Mouse (Mus musculus) adrenal gland, adult (tissue): ENCODE measurements around the gene Ctcfl.

Experiments
- DNase-seq, 2 experiments: peaks; one replicate each; pipeline ENCODE4 v3.0.0; 2022 to 2023; ENCODE audit warnings: low spot score in 1 of 2; ENCODE audit not compliant: inconsistent age in 2 of 2

The Ctcfl gene

GRCm38 (mm10) chr2:173119023-173119944 lies at the start of gene Ctcfl:
Gene Ctcfl (minus strand): TSS chr2:173119525.
- DNase-seq: no peak

DNA sequence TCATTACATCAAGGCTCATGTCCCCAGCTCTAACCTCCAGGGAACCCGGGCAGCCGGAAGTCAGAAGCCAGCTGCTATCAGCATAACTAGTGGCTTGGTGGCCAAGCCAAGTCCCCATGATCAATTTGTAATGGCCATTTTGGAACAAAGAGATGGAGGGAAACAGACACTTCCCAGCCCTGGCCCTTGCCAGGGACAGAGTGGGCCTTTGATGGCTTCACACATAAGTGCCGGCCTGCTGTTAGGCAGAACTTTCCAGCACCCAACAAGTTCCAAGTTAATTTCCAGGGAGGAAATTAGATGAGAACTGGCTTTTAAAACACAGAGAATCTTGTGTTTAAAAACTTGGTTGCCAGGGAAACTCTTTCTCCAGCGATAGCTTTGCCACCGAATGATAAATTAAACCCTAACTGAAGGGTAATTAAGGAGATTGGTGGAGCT lies 49.1 kb upstream of the Ctcfl start:
- no peak for DNase-seq

DNA sequence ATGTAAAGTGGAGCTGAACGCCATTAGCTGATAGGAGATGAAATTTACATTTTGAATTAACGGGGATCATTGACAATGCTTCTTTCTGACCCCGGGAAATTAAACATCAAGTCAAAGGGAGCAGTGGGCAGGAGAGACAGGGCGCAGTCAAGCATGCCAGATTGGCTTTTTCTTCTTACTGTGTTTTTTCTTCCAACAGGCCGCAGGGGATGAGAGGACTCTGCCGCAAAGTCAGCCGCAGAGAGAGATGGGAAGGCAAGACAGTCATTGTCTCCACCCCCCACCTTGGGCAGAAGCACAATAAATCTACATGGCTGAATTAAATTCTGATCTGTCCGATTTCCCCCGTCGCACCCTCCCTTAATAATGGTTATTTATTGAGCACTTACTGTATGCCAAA lies 46.0 kb upstream of the Ctcfl start:
- DNase-seq: no peak

DNA sequence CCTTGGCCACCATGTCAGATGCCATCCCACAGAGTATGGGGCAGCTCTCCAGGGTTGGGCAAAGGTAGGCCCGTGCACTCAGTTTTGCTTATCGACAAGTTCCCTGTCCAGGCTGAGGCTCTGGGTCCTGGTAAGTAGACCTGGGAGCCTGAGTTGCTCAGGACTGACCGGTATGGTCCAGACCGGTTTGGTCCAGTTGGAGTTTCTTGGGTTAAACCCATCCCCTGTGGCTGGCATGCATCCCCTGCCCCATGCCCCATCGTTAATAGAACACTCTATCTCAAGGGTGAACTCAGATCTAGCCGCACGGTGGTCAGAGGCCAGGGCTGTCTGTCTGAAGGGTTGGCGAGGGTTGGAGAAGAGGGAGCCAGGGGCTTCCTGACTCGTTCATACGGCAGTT lies 45.6 kb upstream of the Ctcfl start:
- peak in 1 of 2 experiments; percentile 20 for DNase-seq

- DNase-seq: peak in 1 of 2 experiments; percentile 68
Observed at GRCm38 (mm10) chr2:173164358-173164757, 45.0 kb upstream of the Ctcfl start.

DNA sequence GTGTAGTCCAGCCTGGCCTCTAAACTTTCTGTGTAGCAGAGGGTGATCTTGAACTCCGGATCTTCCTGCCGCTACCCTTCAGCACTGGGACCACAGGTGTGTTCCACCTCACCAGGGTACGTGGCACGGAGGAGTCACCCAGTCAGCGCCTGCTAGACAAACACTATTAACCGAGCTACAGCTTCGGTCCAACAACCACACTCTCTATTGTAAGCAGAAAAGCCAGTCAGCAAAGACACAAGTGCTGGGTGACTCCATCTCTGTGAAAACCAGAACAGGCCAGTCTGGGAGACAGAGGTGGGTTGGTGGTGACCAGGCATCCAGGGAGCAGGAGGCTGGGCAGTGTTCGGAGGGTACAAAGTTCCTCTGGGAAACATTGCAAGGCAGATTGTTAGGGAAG lies 44.1 kb upstream of the Ctcfl start:
- DNase-seq: no peak

GRCm38 (mm10) chr2:173159354-173160311 lies 40.3 kb upstream of the Ctcfl start:
- DNase-seq: peak; percentile 61 to 89

GRCm38 (mm10) chr2:173158390-173159055 lies 39.2 kb upstream of the Ctcfl start:
- DNase-seq: no peak

- peak in 1 of 2 experiments; percentile 33 for DNase-seq
Observed at GRCm38 (mm10) chr2:173157871-173158270, 38.5 kb upstream of the Ctcfl start.

DNA sequence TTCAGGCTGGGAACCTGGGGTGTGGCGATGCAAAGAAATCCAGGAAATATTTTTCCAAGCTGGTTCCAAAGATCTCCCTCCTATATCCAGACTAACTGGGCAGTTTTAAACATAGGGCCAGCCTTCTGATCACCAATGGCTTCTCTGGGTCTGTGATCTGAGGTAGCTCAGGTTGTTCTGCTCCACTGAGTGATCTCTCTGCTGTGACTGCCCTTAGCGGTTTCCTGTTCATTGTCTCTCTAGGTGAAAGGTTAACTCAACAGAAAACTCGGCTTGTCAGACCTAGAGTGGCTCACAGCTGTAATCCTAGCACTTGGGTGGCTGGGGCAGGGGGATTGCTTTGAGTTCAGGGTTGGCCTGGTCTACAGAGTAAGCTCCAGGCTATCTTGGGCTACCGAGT lies 38.1 kb upstream of the Ctcfl start:
- DNase-seq: no peak

DNA sequence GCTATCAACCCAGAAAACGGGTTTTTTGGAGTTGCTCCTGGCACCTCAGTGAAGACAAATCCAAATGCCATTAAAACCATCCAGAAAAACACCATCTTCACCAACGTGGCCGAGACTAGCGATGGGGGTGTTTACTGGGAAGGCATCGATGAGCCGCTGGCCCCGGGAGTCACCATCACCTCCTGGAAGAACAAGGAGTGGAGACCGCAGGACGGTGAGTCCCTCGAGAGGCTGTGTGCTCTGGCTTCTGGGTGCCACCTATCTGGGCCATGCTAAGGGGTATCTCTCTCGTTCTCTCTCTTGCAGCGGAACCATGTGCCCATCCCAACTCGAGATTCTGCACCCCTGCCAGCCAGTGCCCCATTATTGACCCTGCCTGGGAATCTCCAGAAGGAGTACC lies 37.6 kb upstream of the Ctcfl start:
- DNase-seq: no peak

DNA sequence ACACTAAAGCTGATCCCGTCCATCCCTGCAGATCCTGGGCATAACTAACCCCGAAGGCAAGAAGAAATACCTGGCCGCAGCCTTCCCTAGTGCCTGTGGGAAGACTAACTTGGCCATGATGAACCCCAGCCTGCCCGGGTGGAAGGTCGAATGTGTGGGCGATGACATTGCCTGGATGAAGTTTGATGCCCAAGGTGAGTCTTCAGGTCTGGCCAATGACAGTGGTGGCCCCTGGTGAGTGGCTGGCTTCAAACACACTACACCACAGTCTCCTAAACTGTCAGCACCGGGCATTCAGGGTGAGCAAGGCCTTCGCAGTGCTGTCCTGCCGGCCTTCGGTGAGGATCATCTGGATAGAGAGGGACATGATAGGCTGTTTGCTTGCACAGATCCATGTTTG lies 36.6 kb upstream of the Ctcfl start:
- no peak for DNase-seq

- no peak for DNase-seq
Observed at GRCm38 (mm10) chr2:173154962-173155361, 35.6 kb upstream of the Ctcfl start.

- DNase-seq: no peak
Observed at GRCm38 (mm10) chr2:173154513-173154912, 35.2 kb upstream of the Ctcfl start.

DNA sequence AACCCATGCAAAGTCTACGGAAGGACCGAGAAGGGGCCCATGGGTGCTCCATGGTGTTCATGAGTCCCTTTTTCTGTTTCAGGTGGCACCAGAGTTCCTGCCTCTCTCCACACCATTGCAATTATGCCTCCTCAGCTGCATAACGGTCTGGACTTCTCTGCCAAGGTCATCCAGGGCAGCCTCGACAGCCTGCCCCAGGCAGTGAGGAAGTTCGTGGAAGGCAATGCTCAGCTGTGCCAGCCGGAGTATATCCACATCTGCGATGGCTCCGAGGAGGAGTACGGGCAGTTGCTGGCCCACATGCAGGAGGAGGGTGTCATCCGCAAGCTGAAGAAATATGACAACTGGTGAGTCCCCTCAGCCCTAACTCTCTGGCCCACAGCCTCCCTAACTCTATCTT lies 33.9 kb upstream of the Ctcfl start:
- no peak for DNase-seq

DNA sequence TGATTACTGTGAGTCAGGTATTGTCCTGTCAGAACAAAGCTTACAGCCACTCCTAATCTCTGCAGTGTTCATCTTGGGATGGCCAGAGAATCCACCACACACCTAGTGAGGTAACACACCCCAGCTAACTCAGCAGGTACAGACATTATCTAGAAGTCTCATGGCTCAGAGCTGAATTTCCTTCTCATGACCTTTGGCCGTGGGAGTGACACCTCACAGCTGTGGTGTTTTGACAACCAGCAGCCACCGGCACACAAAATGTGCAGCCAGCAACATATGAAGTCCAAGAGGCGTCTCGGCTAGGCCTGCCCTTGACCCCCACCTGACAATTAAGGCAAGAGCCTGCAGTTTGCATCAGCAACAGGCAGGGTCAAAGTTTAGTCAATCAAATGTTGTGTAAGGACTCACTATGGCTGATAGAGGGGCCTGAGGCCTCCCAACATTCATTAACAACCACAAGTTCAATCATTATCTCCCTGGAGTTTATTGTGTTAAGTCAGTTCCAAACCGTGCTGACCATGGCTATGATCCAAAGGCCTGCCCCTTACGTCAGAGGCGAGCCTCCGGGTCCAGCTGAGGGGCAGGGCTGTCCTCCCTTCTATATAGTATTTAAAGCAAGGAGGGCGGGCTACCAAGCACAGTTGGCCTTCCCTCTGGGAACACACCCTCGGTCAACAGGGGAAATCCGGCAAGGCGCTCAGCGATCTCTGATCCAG lies 33.3 kb upstream of the Ctcfl start, which contains the start of gene Pck1:
TSS of gene Pck1 (plus strand) at position 613 of the 716 bp plus-strand sequence.
- peak in 1 of 2 experiments; percentile 65 for DNase-seq

DNA sequence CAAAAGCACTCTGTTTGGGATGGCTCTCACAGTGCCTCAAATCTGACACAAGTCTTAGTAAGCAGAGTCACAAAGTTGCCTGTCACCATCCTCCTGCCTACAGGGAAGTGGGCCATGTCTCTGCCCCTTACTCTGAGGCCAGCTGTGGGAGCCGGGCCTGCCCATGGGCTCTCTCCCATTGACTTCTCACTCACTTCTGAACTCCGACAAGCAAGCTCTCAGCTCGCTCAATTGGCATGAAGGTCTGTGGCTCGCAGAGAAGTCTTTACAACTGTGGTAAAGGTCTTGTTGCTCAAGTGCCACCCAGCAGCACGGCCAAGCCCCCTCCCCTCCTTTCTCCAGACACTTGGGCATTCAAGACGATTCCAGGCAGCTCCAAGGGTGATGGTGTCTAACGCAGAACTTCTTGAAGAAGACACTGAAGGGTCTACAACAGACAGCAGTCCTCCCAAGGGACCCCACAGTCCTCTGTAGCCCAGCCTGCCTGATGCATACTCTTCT lies 32.5 kb upstream of the Ctcfl start:
- peak in 1 of 2 experiments; percentile 51 for DNase-seq

DNA sequence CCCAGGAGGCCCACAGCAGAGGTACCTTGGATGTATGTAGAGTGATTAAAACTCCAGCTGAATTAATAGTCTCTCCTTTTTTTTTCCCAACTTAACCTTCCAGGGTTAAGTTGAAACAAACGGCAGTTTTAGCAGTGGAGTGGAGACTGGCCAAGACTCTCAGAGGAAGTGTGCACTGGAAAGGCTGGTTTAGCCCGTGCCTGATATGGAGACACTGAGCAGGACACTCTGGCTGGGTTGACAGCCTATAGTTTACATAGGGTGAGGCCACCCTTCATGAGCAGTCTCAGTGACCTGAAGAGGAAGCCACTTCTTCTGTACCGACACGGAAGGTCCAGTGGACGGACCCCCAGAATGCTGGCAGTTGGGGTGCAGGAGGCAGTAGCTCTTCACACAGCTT lies 32.0 kb upstream of the Ctcfl start:
- no peak for DNase-seq

- no peak for DNase-seq
Observed at GRCm38 (mm10) chr2:173148001-173148400, 28.7 kb upstream of the Ctcfl start.

DNA sequence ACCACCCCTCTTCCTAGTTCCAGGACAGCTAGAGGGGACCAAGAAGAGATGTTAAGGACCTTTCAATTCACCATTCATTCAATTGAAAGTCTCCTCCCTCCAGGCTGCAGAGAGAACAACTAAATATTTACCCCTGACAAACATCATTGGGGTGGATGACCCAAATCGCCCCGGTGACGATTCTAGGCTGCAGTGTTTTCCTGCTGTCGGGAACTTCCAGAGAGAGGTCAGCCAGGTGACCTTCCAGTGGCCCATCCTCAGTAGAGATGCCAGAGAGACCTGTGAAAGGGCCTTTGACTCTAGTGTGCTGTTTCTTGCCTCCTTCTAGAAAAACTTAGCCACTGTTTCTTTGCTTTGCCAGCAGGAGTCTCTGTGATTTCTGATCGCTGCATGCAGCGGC lies 27.4 kb upstream of the Ctcfl start:
- DNase-seq: no peak
